Mouse (Mus musculus) right cerebral cortex, postnatal 4 days (tissue): Measurements from ENCODE around the gene Pex19.

ENCODE experiments used
- DNase-seq: peaks from one replicate; pipeline ENCODE4 v3.0.0-alpha.2; 2022

Pex19 gene

DNA sequence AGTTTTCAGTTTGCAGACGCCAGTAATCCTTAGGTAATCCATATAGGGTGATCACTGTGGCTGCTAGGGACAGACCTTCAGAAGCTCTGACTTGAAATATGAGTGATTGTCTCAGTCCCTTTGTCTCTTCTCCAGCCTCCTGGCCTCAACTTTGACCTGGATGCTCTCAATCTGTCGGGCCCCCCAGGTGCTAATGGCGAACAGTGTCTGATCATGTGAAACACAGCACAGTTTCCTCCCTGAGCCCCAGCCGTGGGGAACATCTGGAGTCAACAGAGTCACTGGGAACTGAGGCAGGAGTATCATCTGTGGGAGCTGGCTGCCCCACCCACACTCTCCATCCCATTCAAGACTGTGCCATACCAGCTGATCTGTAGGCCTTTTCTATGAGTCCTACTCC, 7.5 kb downstream of the Pex19 start:
- DNase-seq = no peak

- no peak for DNase-seq
Measured at GRCm38 (mm10) chr1:172140160-172140559, 13.6 kb downstream of the Pex19 start.

DNA sequence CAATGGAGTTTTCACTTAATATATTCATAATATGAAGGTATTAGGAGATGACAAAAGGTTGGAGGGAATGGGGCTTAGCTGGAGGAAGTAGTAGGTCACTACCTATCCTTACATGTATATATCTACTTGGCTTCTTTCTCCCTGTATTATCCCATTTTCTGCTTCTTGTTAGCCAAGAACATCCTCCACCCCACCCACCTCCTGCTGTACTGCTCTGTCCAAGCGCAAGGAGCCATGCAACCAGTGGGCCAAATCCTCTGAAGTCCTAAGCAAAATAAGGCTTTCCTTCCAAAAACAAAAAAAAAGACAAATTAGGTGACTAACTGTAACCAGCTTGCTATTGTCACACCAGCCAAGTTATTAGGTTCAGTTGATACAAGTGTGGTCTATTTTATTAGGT, 14.3 kb downstream of the Pex19 start:
- DNase-seq = no peak

GRCm38 (mm10) chr1:172141529-172141928, 15.0 kb downstream of the Pex19 start:
- DNase-seq = no peak

GRCm38 (mm10) chr1:172143570-172143969, 17.0 kb downstream of the Pex19 start:
- DNase-seq = peak; percentile 16

GRCm38 (mm10) chr1:172147835-172148278, 21.3 kb downstream of the Pex19 start, which contains the start of gene Dcaf8:
TSS of gene Dcaf8 (plus strand) at chr1:172148084.
- peak; percentile 94 for DNase-seq

DNA sequence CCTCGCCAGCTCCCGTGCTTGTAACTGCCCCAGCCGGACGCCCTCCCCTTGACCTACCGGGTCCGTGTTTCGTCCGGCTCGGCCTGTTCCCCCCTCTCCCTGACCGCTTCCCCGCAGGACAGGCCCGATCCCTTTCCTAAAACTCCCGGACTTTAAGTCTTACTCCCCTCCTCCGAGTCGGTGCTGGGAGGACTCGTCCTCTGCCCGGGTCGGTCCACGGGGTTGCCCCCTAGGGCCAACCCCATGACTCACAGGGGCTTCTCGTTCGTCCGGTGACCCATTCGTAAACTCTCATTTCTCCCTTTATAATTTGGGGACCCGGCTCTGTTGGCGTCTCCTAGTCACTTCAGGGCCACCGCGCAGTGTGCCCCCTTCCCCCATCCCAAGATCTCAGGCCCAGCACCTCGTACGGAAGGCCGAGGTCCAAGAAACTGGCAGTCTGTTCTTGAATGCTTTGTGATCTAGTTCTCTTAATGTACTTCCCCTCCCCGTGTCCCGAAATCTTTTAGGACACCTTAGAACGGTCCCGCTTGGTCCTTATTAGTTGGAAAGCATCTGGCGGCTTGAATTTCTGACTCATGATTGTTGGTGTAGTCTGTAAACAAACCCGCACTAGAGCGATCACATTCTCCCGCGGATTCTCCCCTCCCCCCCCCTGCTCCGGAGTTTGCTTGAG, 21.9 kb downstream of the Pex19 start:
- DNase-seq = peak; percentile 19

DNA sequence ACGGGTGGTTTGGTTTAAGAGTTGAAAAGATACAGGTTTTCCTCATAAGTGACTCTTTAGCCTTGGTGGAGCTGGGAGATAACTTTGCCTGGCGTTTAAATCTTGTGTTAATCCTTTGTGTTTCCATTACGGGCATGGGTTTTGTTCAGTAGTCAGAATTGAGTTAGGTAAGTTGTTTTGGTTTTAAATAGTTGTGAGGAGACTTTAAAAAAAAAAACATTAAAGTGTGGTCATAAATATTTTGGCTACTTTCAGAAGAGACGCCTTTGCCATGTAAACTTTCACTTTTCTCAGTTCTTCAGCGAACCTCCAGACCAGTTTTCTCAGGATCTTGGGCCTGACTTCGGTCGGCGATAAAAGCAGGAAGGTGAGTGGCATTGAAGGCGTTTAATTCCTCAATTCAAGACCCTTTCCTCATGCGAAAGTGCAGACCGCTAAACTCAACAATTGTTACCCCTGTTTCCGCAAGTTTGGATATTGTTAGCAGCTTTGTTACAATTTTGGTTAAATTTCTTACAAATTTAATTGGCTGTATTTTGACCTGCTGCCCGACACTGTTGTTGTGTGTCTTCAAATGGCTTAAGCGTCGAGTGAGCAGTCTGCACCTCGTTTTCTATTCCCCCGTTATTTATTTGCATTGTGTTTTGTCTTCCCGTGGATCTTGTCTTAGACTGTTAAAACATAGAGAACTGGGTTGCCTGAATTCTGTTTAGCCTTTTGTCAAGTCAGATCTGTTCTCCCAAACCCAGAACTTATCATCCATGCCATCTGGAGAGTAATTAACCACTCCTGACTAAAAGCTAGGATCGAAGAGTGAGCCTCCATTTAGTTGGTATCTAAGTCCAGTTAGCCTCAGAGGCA, 22.6 kb downstream of the Pex19 start:
- no peak for DNase-seq

DNA sequence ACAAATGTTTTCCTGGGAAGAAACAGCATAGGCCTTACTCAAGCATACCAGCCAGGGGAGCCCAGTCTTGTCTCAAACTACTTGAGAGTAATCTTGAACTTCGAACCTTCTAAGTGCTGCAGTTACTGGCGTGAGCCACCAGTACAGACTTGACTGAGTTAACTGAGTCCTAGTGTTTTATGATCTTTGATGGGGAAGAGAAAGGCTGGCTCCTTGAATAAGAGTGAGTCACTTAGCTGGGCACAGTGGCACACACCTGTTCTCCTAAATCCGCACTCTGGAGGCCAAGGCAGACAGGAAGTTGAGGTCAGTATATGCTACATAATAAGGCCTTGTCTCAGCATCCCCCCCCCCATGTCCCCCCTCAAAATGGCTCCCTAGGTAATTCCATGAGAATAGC, 28.0 kb downstream of the Pex19 start:
- DNase-seq = no peak

DNA sequence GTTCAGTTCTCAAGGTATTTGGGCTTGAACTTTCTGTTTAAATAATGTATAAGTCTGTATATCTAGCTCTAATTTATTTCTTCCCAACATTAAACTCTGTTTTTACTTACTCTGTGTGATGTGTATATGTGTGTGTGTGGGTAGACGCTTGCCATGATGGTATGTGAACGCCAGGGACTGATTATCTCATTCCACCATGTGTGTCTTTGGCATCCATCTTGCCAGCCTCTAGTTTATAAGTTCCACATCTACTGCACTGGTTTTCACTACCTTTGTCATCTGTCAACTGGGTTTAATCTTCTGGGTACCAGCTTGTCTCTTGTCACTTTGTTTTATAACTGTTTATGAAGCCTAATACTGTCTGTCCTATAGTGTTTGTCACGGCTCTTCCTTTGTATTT, 29.0 kb downstream of the Pex19 start:
- DNase-seq = no peak

DNA sequence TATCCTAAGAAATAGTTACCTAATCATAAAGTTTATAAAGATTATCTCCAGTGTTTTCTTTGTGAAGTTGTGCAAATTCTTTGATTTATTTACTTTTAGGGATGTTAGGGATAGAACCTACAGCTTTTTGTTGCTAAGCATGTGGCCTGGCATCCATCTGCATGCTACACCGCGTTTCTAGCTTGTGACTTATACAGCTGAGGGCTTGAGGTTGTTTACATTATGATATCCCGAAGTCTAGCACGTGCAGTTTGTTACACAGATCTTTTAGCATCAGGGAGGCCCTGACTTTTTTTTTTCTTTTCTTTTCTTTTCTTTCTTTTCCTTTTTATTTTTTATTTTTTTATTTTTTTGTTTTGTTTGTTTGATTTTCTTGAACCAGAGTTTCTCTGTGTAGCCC, 33.4 kb downstream of the Pex19 start:
- DNase-seq = no peak

DNA sequence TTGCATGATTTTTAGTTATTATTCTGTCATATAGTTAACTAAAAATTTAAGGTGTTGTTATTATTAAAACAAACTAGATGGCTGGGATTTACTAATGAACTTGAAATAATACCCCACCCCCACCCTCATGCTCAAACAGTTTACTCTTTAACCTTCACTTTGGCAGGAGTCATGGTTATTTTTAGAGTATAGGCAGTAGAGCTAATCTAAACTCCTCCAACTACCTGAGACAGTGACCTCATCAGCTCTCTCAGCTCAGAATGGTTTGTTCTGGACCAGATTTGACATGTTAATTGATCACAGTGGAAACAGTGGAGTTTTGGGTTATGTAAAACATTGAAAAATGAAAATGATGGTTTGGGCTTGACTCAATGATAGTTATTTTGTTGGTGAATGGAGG, 34.0 kb downstream of the Pex19 start:
- no peak for DNase-seq

GRCm38 (mm10) chr1:172162009-172162408, 35.5 kb downstream of the Pex19 start:
- DNase-seq = peak; percentile 6

DNA sequence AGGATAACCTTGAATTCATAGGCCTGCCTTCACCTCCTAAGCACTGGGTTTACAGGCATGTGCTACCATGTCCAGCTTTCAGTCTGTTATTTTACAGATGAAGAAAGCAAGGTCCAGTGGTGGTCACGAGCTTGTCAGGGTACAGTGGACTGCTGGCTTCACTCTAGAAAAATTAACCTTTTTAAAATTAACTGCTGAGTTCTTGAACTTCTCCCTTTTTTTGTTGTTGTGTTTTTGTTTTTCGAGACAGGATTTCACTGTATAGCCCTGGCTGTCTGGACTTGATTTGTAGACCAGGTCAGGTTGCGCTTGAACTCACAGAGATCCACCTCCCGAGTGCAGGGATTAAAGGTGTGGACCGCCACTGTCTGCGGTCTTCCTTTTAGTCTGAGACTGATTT, 36.4 kb downstream of the Pex19 start:
- DNase-seq = no peak

DNA sequence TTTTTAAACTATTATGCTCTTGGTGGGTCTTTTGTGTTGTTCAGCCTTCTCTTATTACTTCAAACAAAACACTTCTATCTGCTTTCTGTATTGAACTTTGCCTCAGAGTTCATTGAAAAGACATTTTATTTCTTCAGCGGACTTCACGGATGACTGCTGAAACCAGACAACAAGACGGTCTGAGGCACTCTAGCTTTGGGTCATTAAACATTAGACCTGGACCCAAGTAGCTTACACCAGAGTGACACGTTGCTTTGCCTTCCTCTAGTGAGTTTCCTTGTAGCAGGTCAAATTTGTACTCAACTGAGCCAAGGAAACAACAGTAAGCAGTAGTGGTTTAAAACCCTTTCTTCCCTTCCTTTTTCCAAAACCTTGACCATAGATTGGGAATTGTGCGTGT, 41.4 kb downstream of the Pex19 start:
- no peak for DNase-seq

GRCm38 (mm10) chr1:172169809-172170208, 43.3 kb downstream of the Pex19 start:
- no peak for DNase-seq

GRCm38 (mm10) chr1:172172381-172172780, 45.8 kb downstream of the Pex19 start:
- DNase-seq = no peak

- no peak for DNase-seq
Measured at GRCm38 (mm10) chr1:172173181-172173580, 46.6 kb downstream of the Pex19 start.

- no peak for DNase-seq
Measured at GRCm38 (mm10) chr1:172177791-172178190, 51.2 kb downstream of the Pex19 start.

GRCm38 (mm10) chr1:172179102-172179501, 52.5 kb downstream of the Pex19 start:
- DNase-seq = no peak

GRCm38 (mm10) chr1:172180881-172181280, 54.3 kb downstream of the Pex19 start:
- DNase-seq = no peak

DNA sequence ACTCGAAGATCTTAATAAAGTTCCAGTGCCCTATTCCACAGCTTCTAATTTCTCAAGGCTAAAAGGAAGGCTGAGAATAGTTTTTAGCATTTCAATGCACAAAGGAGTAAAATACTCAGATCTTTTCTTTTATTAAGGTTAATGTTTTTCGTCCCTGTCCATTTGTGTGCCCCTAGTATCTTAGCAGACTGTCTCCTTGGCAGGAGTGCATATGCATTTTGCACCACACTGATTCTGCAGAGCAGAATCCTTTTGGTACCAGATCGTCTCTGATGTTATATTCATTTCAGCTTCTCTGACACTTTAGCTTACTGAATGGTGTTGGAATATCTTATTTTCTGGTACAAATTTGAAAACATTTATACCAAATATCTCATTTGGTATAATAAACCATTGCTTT, 55.2 kb downstream of the Pex19 start:
- DNase-seq = no peak

GRCm38 (mm10) chr1:172183056-172183455, 56.5 kb downstream of the Pex19 start:
- no peak for DNase-seq

- DNase-seq = no peak
Measured at GRCm38 (mm10) chr1:172183915-172184314, 57.4 kb downstream of the Pex19 start.
